Mouse (Mus musculus) heart, embryonic 13.5 days (tissue): ENCODE measurements around the gene Sipa1l2. TPM values are rescaled to one million over a fixed set of nuclear protein-coding genes. Genes with fewer than 3 reads are reported as not detected.
A peak's percentile ranks its signal among the peaks of the same experiment; 100 is the strongest.

ENCODE experiments used
- ATAC-seq: fragments of 200-750 bp; cut with Nextera tagmentation; 2 replicates; pipeline ENCODE4 v1.8.0; 2017; ENCODE audit warnings: moderate TSS enrichment; ENCODE audit not compliant: insufficient number of reproducible peaks, low FRiP score, low TSS enrichment; ENCODE audit errors: extremely low read depth
- H3K27ac ChIP-seq: fragments of 300-500 bp; sonication (generic); replicated peaks from 2 replicates; pipeline ENCODE4 v1.5.1; 2015; ENCODE audit warnings: moderate library complexity, mild to moderate bottlenecking, inconsistent platforms
- H3K27me3 ChIP-seq: fragments of 300-500 bp; sonication (generic); replicated peaks from 2 replicates; pipeline ENCODE4 v1.6.1; 2015; ENCODE audit warnings: mild to moderate bottlenecking, inconsistent platforms
- H3K36me3 ChIP-seq: fragments of 300-500 bp; sonication (generic); 2 replicates; pipeline ENCODE4 v1.6.1; 2015; ENCODE audit warnings: mild to moderate bottlenecking, inconsistent platforms
- H3K4me1 ChIP-seq: fragments of 300-500 bp; sonication (generic); 2 replicates; pipeline ENCODE4 v1.6.1; 2015; ENCODE audit warnings: inconsistent platforms
- H3K4me2 ChIP-seq: fragments of 300-500 bp; sonication (generic); 2 replicates; pipeline ENCODE4 v1.6.1; 2015; ENCODE audit warnings: inconsistent platforms, mild to moderate bottlenecking, moderate library complexity
- H3K4me3 ChIP-seq: fragments of 300-500 bp; sonication (generic); 2 replicates; pipeline ENCODE4 v1.5.1; 2015; ENCODE audit warnings: moderate library complexity, mild to moderate bottlenecking, inconsistent platforms
- H3K9ac ChIP-seq: fragments of 300-500 bp; sonication (generic); 2 replicates; pipeline ENCODE4 v1.6.1; 2015; ENCODE audit warnings: inconsistent platforms, mild to moderate bottlenecking, moderate library complexity
- H3K9me3 ChIP-seq: fragments of 300-500 bp; sonication (generic); 2 replicates; pipeline ENCODE4 v1.6.1; 2016; ENCODE audit warnings: inconsistent platforms
- WGBS: fragments of 180-500 bp; shearing (Covaris S2); methylation state at CpG from one replicate; pipeline ENCODE4 v1.1.7; 2015; ENCODE audit warnings: mixed read lengths; 5-methylcytosine and 5-hydroxymethylcytosine counted together
- polyA plus RNA-seq: library from polyadenylated mRNA; unstranded; fragments of >200 nt; fragmentation: Nextera tagmentation; extraction: Ambion mirVana; gene quantifications from 2 replicates; pipeline ENCODE4 v1.2.1, GENCODE M21; 2015

Gene Sipa1l2
- polyA plus RNA-seq, 1 experiment from 2014 or later, result 19.7 TPM

DNA sequence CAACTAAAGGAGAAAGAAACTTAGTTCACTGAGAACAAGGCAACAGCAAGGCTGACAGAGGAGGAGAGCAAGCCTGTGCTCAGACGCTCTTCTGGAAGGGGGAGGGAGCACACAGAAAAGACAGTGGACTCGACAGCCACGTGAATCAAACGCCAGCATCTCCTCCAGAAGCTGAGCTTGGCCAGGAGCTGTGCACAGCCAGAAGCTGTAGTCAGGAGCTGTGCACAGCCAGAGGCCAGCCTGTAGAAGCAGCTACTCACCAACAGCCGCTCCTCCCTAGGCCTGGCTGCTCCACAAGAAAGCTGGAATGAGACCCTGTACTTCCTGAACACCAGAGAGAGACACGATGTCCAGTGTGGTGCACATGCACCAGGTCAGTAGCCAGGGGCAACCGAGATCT, 37.4 kb downstream of the Sipa1l2 start:
- Histone ChIP-seq H3K27me3 (no peaks in the 10 kb centered on the region), H3K4me3 (no peak overlapping the region), H3K4me1 (peaks cover 97% of the 10 kb centered on the region), H3K9ac (peak overlapping the region; percentile 69), H3K27ac (peak overlapping the region; percentile 87), H3K4me2 (no peak overlapping the region), H3K36me3 (peaks cover 9% of the 10 kb centered on the region), H3K9me3 (no peaks in the 10 kb centered on the region)
- 33% methylated on average over 7 of the region's 7 CpGs for WGBS
- ATAC-seq, result no peak

DNA sequence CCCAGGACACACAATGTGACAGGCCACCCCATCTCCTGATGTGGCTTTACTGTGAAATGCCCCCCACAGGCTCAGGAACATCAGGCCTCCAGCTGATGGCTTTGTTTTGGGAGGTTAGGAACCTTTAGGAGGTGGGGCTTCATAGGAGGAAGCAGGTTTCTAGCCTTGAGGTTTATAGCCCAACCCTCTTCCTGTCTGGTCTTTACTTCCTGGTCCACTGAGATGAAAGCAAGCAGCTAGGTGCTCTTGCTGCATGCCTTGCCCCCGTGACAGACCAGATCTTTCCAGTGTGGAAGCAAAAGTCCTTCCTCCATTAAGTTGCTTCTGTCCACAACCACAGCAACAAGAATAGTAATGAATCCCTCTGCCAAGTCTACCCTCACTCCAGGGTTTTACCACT, 38.0 kb downstream of the Sipa1l2 start:
- no peak overlapping the region for H3K4me2 ChIP-seq
- no peaks in the 10 kb centered on the region for H3K9me3 ChIP-seq
- H3K9ac ChIP-seq, result peak overlapping the region; percentile 69
- H3K36me3 ChIP-seq, result peaks cover 4% of the 10 kb centered on the region
- ATAC-seq, result no peak
- H3K4me1 ChIP-seq, result peaks cover 98% of the 10 kb centered on the region
- H3K4me3 ChIP-seq, result no peak overlapping the region
- H3K27ac ChIP-seq, result peak overlapping the region; percentile 87
- WGBS, result 50% methylated on average over 1 of the region's 1 CpGs
- H3K27me3 ChIP-seq, result no peaks in the 10 kb centered on the region

DNA sequence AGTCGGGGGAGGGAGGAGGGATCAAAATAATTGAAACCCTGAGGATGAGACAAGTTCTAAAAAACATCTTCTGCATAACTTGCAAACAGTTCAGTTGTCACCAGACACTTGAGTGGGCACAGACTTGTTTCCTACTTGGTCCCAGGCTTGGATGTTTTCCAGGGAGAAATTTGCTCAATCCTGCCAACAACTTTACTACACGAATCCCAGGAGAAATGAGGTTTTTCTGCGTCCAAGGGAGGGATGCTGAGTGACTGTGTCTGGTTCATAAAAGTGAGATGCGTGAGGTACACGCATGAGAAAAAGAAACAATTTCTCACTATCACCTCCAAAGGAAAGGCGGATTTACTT, 38.5 kb downstream of the Sipa1l2 start:
- Histone ChIP-seq H3K9me3 (no peaks in the 10 kb centered on the region), H3K4me1 (peaks cover 98% of the 10 kb centered on the region), H3K4me2 (no peak overlapping the region), H3K27ac (peak overlapping the region; percentile 87), H3K27me3 (no peaks in the 10 kb centered on the region), H3K9ac (peak overlapping the region; percentile 69), H3K36me3 (no peaks in the 10 kb centered on the region), H3K4me3 (no peak overlapping the region)
- ATAC-seq, result no peak
- WGBS, result 43% methylated on average over 6 of the region's 6 CpGs

DNA sequence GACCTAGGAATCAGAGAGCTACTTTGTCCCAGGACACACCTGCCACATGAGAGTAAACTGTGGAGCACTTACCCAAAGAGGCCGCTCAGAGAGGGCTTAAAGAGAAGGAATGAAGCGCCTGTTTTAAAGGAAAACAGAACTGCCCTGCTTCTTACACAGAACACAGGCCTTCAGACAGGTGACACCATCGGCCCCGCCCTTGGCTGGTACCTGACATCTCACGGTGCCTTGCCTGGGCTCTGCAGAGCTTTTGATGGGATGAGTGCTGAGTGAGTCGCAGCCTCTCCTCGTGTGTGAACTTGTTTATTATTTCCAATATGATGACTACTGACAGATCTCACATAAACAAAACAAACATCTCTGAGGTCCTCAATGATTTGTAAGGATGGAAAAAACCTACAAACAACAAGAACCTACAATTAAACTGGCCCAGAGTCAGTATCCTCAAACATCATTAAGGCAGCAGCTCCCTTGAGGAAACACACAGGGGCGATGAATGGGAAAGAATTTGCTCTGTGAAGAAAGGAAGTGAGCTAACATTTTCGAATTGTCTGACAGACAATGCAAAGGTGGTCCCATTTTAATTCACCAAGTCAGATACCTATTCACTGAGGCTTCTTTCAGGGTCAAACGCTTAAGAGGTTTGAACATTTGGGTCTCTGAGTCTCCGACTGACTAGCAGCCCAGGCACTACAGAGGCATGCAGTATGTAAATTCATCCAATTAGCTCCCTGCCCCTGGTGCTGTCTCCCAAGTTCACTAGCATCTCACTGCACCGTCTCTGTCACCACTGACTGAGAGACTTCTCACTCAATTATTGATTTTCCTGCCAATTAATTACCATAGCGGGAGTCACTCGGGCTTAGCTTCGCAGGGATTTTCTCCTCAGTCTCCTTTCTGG, 39.2 kb downstream of the Sipa1l2 start:
- Histone ChIP-seq H3K4me1 (peaks cover 99% of the 10 kb centered on the region), H3K9me3 (no peaks in the 10 kb centered on the region), H3K4me3 (no peak overlapping the region), H3K27me3 (no peaks in the 10 kb centered on the region), H3K9ac (peak overlapping the region; percentile 24; the same call in 1 of the 2 replicates), H3K27ac (peak overlapping the region; percentile 87; the same call in 1 of the 2 replicates), H3K4me2 (no peak overlapping the region), H3K36me3 (no peaks in the 10 kb centered on the region)
- 56% methylated on average over 15 of the region's 15 CpGs for WGBS
- ATAC-seq, result no peak

DNA sequence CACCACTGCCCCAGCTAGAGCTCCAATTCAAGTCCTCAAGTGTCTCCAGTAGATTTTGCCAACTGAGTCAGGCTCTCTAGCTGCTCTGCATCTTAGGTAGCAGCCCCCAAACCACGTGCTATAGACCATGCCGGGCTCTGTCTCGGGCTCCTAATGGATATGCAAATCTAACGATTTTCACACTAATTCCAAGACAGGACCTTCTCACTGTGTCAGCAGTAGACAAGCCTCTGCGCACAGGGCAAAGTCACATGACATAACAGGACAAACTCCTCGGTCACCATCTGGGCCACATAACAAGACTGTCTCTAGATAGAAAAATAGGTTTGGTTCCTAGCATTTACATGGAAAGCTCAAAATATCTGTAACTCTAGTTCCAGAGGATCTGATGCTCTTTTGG, 40.6 kb downstream of the Sipa1l2 start:
- Histone ChIP-seq H3K27ac (no peak overlapping the region), H3K4me3 (no peak overlapping the region), H3K4me1 (peaks cover 98% of the 10 kb centered on the region), H3K36me3 (no peaks in the 10 kb centered on the region), H3K27me3 (no peaks in the 10 kb centered on the region), H3K9me3 (no peaks in the 10 kb centered on the region), H3K9ac (peak overlapping the region; percentile 24; the same call in 1 of the 2 replicates), H3K4me2 (no peak overlapping the region)
- ATAC-seq, result no peak
- 59% methylated on average over 6 of the region's 6 CpGs for WGBS

DNA sequence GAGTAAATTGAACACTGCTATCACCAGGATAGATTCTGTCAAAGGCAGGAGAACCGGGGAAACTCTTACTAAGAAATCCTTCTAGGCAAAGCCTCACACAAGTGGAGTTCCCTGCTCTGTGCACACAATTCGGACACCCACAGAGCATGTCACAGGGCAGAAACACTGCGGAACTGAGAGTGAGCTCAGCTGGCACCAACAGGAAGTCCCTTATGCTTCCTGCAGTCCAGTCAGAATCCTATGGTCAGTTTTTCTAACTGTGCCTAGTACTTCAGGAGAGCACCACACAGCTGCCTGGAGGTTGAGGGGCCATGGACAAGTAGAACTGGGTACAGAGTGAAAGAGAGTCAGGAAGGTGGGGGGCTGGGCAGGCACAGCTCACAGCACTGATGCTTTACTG, 41.7 kb downstream of the Sipa1l2 start:
- Histone ChIP-seq H3K4me3 (no peak overlapping the region), H3K4me1 (peaks cover 98% of the 10 kb centered on the region), H3K36me3 (no peaks in the 10 kb centered on the region), H3K9me3 (no peaks in the 10 kb centered on the region), H3K4me2 (no peak overlapping the region), H3K9ac (peak overlapping the region; percentile 59; the same call in 1 of the 2 replicates), H3K27me3 (no peaks in the 10 kb centered on the region), H3K27ac (peak overlapping the region; percentile 53)
- ATAC-seq, result no peak
- 54% methylated on average over 3 of the region's 3 CpGs for WGBS

DNA sequence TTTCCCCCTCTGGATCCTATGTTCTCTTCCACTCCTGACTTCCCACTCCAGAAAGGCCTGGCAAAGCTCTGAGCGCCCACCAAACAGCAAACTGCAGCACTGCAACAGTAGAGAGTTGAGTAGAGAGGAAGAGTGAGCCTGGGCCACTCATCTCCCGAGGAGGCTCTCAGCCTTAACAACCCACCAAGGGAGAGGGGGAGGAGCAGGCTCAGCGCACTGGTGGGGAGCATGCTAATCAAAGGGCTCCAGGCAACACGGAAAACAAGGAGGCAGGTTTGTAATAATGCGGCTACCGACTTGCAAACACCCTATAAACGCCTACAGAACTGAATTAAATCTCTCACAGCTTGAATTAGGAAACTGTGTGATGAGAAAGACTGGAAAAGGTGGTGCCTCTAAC, 42.6 kb downstream of the Sipa1l2 start:
- no peaks in the 10 kb centered on the region for H3K36me3 ChIP-seq
- no peak overlapping the region for H3K4me3 ChIP-seq
- no peak for ATAC-seq
- H3K9me3 ChIP-seq, result no peaks in the 10 kb centered on the region
- H3K9ac ChIP-seq, result peak overlapping the region; percentile 59
- H3K4me2 ChIP-seq, result 0 out of 2 replicates have a peak overlapping the region, but pooled peaks have one; percentile 13
- WGBS, result 16% methylated on average over 7 of the region's 7 CpGs
- no peaks in the 10 kb centered on the region for H3K27me3 ChIP-seq
- peaks cover 98% of the 10 kb centered on the region for H3K4me1 ChIP-seq
- peak overlapping the region; percentile 53 for H3K27ac ChIP-seq

DNA sequence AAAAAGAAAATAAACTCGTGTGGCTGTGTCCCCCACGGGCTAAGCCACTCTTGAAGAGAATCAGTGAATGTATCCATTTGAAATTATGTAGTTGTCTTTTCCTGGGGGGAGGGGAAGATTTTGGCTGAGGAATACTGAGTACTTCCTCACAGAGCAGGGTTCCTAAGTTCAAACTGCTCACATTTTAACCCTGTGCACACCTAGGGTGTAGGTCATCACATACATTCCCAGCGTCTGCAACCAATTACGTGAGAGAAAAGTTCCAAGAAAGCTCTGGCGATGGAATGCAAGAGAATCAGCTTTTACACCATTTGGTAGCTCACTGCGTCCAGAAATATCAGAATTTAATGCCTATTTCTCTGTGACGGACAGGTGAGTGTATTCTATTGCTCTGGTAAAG, 43.0 kb downstream of the Sipa1l2 start:
- H3K27ac ChIP-seq, result peak overlapping the region; percentile 53; the same call in 1 of the 2 replicates
- H3K4me1 ChIP-seq, result peaks cover 98% of the 10 kb centered on the region
- 0 out of 2 replicates have a peak overlapping the region, but pooled peaks have one; percentile 13 for H3K4me2 ChIP-seq
- H3K9ac ChIP-seq, result peak overlapping the region; percentile 59; the same call in 1 of the 2 replicates
- H3K27me3 ChIP-seq, result no peaks in the 10 kb centered on the region
- H3K4me3 ChIP-seq, result no peak overlapping the region
- no peaks in the 10 kb centered on the region for H3K36me3 ChIP-seq
- no peaks in the 10 kb centered on the region for H3K9me3 ChIP-seq
- no peak for ATAC-seq
- WGBS, result 53% methylated on average over 7 of the region's 7 CpGs

DNA sequence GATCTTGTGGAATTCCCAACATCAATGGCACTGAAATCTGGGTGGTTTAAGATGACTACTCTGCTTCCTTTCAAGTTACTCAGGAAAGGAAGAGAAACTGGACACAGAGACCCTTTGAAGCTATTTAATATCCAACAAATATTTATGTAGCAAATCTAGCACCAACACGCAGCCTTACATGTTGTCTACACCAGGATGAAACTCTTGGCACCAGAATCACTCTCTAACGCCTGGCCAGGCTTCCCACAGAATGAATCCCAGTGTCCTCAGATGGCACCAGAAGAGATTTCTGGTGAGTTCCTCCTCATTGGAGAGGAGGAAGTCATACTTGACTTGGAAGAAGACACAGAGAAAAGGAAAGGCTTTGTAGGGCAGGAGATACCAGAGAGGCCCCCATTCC, 45.1 kb downstream of the Sipa1l2 start:
- Histone ChIP-seq H3K4me3 (no peak overlapping the region), H3K4me2 (no peak overlapping the region), H3K36me3 (no peaks in the 10 kb centered on the region), H3K27ac (no peak overlapping the region; the same call in 1 of the 2 replicates), H3K9ac (peak overlapping the region; percentile 40; the same call in 1 of the 2 replicates), H3K27me3 (no peaks in the 10 kb centered on the region), H3K9me3 (no peaks in the 10 kb centered on the region), H3K4me1 (peaks cover 94% of the 10 kb centered on the region)
- WGBS, result 68% methylated on average over 2 of the region's 2 CpGs
- no peak for ATAC-seq

DNA sequence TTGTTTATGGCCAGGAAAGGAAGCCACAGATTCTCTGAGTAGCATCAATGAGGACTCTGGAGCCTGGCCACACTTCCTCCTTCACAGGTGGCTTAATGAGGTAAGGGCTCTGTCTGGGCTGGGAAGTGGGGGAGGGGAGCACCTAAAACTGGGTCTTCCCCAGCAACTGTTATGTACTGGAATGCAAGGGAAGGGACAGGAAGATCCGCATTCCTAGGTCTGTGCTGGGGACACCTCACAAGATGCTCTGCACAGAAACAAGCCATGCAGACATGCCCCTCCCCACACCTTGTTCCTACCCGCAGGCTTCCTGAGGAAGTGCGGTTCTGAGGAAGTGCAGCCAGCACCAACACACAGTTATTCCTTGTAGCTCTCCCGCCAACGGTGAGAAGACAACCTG, 46.4 kb downstream of the Sipa1l2 start:
- WGBS, result 36% methylated on average over 5 of the region's 5 CpGs
- no peaks in the 10 kb centered on the region for H3K9me3 ChIP-seq
- no peak overlapping the region for H3K4me2 ChIP-seq
- H3K4me3 ChIP-seq, result no peak overlapping the region
- peak overlapping the region; percentile 43 for H3K27ac ChIP-seq
- H3K4me1 ChIP-seq, result peaks cover 94% of the 10 kb centered on the region
- H3K27me3 ChIP-seq, result no peaks in the 10 kb centered on the region
- no peak for ATAC-seq
- H3K9ac ChIP-seq, result 0 out of 2 replicates have a peak overlapping the region, but pooled peaks have one; percentile 25
- peaks cover under 1% of the 10 kb centered on the region; the same call in 1 of the 2 replicates for H3K36me3 ChIP-seq

DNA sequence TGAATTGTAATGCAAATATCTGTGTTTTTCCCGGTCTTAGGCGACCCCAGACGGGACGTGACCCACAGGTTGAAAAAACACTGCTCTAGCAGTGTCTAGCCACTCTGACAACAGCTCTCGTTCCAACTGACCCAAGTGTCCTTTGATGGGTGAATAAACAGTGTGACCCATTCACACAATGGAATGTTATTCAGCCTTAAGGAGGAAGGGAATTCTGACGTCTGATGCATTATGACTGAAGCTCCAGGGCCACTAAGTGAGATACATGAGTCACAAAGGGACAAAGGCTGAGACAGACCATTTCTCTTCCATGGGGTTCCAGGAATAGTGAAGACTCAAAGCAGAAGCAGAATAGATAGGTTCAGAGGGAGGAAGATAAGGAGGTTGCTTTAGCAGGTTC, 47.5 kb downstream of the Sipa1l2 start:
- no peaks in the 10 kb centered on the region for H3K9me3 ChIP-seq
- no peak overlapping the region for H3K9ac ChIP-seq
- H3K36me3 ChIP-seq, result peaks cover 6% of the 10 kb centered on the region; the same call in 1 of the 2 replicates
- H3K4me1 ChIP-seq, result peaks cover 93% of the 10 kb centered on the region
- 0 out of 2 replicates have a peak overlapping the region, but pooled peaks have one; percentile 43 for H3K27ac ChIP-seq
- 36% methylated on average over 6 of the region's 6 CpGs for WGBS
- no peak overlapping the region for H3K4me2 ChIP-seq
- ATAC-seq, result no peak
- H3K4me3 ChIP-seq, result no peak overlapping the region
- no peaks in the 10 kb centered on the region for H3K27me3 ChIP-seq
